Mouse (Mus musculus): ENCODE data around the gene Ccdc85b. TPM values are rescaled to one million over a fixed set of nuclear protein-coding genes. Genes with fewer than 3 reads are reported as not detected.
A peak's percentile ranks its signal among the peaks of the same experiment; 100 is the strongest.

Gene Ccdc85b
- polyA plus RNA-seq, 1 experiment: 3.3 TPM

DNA sequence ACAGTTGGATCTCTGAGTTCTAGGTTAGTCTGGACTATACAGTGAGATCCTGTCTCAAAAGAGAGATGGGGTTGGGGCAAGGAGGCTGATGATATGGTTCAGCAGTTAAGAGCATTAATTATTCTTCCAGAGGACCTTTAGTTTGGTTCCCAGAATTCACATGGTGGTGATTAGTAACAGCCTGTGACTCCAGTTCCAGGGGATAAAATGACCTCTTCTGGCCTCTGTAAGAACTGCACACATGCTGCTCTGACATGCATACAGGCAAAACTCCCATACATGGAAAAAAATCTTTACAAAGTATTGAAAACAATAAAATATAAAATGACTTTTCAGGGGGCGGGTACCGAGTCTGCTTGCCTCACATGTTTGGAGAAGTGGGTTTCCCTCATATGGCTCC, 29.6 kb downstream of the Ccdc85b start:
- no peak overlapping the region for H3K4me3 ChIP-seq (ENCODE audit: low read depth, low read length)
- H3K27me3 ChIP-seq (ENCODE audit: control insufficient read depth, insufficient read depth, low read length, poor library complexity, severe bottlenecking): no peaks in the 10 kb centered on the region
- no peaks in the 10 kb centered on the region for H3K4me1 ChIP-seq (ENCODE audit: control insufficient read depth, insufficient read depth, low read length)
- H3K9me3 ChIP-seq (replicated peaks; ENCODE audit: control insufficient read depth, insufficient read depth, low read length, poor library complexity, severe bottlenecking): no peaks in the 10 kb centered on the region
- no peaks in the 10 kb centered on the region for H3K36me3 ChIP-seq (ENCODE audit: control insufficient read depth, insufficient read depth, low read length, poor library complexity, severe bottlenecking)
- H3K9ac ChIP-seq (ENCODE audit: low read depth, poor library complexity, severe bottlenecking): no peak overlapping the region
- no peak overlapping the region for H3K27ac ChIP-seq (ENCODE audit: insufficient read depth, low read length)
- TF ChIP-seq EP300 (IDR thresholded peaks at IDR 0.05; ENCODE audit: insufficient read depth, low read depth, low read length) (no peak), POLR2A (IDR thresholded peaks at IDR 0.05; ENCODE audit: insufficient read depth, low read length) (no peak), CTCF (IDR thresholded peaks at IDR 0.05; ENCODE audit: low read depth, low read length) (no peak)

DNA sequence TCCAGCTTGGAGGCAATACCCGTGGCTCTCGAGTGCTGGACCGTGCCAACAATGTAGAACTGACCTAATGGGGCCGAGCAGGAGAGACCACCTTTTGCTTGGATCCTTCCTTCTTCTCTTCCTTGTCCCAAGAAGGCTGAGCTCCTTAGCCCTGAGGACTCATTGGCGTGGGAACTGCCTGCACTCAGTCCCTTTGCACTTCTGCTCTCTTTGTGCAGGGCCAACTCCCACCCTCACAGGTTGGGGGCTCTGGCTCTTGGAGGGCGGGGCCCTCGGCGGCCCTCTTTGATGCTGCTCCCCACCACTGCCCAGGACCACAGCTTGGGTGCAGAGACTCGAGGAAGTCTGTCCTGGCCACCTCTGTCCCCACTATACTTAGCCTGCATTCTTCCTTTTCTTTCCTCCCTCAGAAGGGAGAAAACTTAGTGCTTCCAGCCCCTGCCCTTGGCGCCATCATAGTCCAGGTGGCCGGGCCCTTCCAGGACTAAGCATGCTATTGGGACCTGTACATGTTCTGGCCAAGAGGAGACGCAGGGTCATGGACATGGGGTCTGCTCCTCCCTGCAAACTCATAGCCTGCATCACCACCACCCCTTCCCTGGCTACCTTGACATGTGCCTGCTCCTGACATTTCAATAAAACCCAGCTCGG, 30.9 kb downstream of the Ccdc85b start:
- Histone ChIP-seq H3K36me3 (ENCODE audit: control insufficient read depth, insufficient read depth, low read length, poor library complexity, severe bottlenecking) (no peaks in the 10 kb centered on the region), H3K9ac (ENCODE audit: low read depth, poor library complexity, severe bottlenecking) (no peak overlapping the region), H3K9me3 (replicated peaks; ENCODE audit: control insufficient read depth, insufficient read depth, low read length, poor library complexity, severe bottlenecking) (no peaks in the 10 kb centered on the region), H3K27ac (ENCODE audit: insufficient read depth, low read length) (no peak overlapping the region), H3K27me3 (ENCODE audit: control insufficient read depth, insufficient read depth, low read length, poor library complexity, severe bottlenecking) (no peaks in the 10 kb centered on the region), H3K4me3 (ENCODE audit: low read depth, low read length) (no peak overlapping the region), H3K4me1 (ENCODE audit: control insufficient read depth, insufficient read depth, low read length) (no peaks in the 10 kb centered on the region)
- TF ChIP-seq POLR2A (IDR thresholded peaks at IDR 0.05; ENCODE audit: insufficient read depth, low read length) (no peak), CTCF (IDR thresholded peaks at IDR 0.05; ENCODE audit: low read depth, low read length) (no peak), EP300 (IDR thresholded peaks at IDR 0.05; ENCODE audit: insufficient read depth, low read depth, low read length) (no peak)

GRCm38 (mm10) chr19:5425906-5426565, 31.7 kb downstream of the Ccdc85b start:
- Histone ChIP-seq H3K4me1 (ENCODE audit: control insufficient read depth, insufficient read depth, low read length) (no peaks in the 10 kb centered on the region), H3K27me3 (ENCODE audit: control insufficient read depth, insufficient read depth, low read length, poor library complexity, severe bottlenecking) (no peaks in the 10 kb centered on the region), H3K36me3 (ENCODE audit: control insufficient read depth, insufficient read depth, low read length, poor library complexity, severe bottlenecking) (no peaks in the 10 kb centered on the region), H3K4me3 (ENCODE audit: low read depth, low read length) (peak overlapping the region; percentile 99), H3K9ac (ENCODE audit: low read depth, poor library complexity, severe bottlenecking) (peak overlapping the region; percentile 97), H3K9me3 (replicated peaks; ENCODE audit: control insufficient read depth, insufficient read depth, low read length, poor library complexity, severe bottlenecking) (no peaks in the 10 kb centered on the region), H3K27ac (ENCODE audit: insufficient read depth, low read length) (0 out of 2 replicates have a peak overlapping the region, but pooled peaks have one; percentile 34)
- TF ChIP-seq POLR2A (IDR thresholded peaks at IDR 0.05; ENCODE audit: insufficient read depth, low read length) (no peak), EP300 (IDR thresholded peaks at IDR 0.05; ENCODE audit: insufficient read depth, low read depth, low read length) (no peak), CTCF (IDR thresholded peaks at IDR 0.05; ENCODE audit: low read depth, low read length) (no peak)

GRCm38 (mm10) chr19:5424782-5425741, 32.6 kb downstream of the Ccdc85b start, which contains the start of the genes Drap1 and AI837181:
Gene Drap1 (minus strand): TSS chr19:5424979.
Gene AI837181 (plus strand): TSS chr19:5425144.
- no peaks in the 10 kb centered on the region for H3K27me3 ChIP-seq (ENCODE audit: control insufficient read depth, insufficient read depth, low read length, poor library complexity, severe bottlenecking)
- H3K4me1 ChIP-seq (ENCODE audit: control insufficient read depth, insufficient read depth, low read length): no peaks in the 10 kb centered on the region
- peak within 1 kb of the TSS; percentile 97 for H3K9ac ChIP-seq (ENCODE audit: low read depth, poor library complexity, severe bottlenecking)
- H3K4me3 ChIP-seq (ENCODE audit: low read depth, low read length): peak within 1 kb of the TSS; percentile 99
- no peaks in the 10 kb centered on the region for H3K9me3 ChIP-seq (replicated peaks; ENCODE audit: control insufficient read depth, insufficient read depth, low read length, poor library complexity, severe bottlenecking)
- no peaks in the 10 kb centered on the region for H3K36me3 ChIP-seq (ENCODE audit: control insufficient read depth, insufficient read depth, low read length, poor library complexity, severe bottlenecking)
- H3K27ac ChIP-seq (ENCODE audit: insufficient read depth, low read length): peak within 1 kb of the TSS; percentile 34
- TF ChIP-seq CTCF (IDR thresholded peaks at IDR 0.05; ENCODE audit: low read depth, low read length) (no peak), POLR2A (IDR thresholded peaks at IDR 0.05; ENCODE audit: insufficient read depth, low read length) (no peak), EP300 (IDR thresholded peaks at IDR 0.05; ENCODE audit: insufficient read depth, low read depth, low read length) (no peak)

GRCm38 (mm10) chr19:5424092-5424781, 33.5 kb downstream of the Ccdc85b start:
- Histone ChIP-seq H3K9ac (ENCODE audit: low read depth, poor library complexity, severe bottlenecking) (peak overlapping the region; percentile 97), H3K4me3 (ENCODE audit: low read depth, low read length) (peak overlapping the region; percentile 98), H3K27ac (ENCODE audit: insufficient read depth, low read length) (no peak overlapping the region; the same call in 1 of the 2 replicates), H3K36me3 (ENCODE audit: control insufficient read depth, insufficient read depth, low read length, poor library complexity, severe bottlenecking) (no peaks in the 10 kb centered on the region), H3K27me3 (ENCODE audit: control insufficient read depth, insufficient read depth, low read length, poor library complexity, severe bottlenecking) (no peaks in the 10 kb centered on the region), H3K9me3 (replicated peaks; ENCODE audit: control insufficient read depth, insufficient read depth, low read length, poor library complexity, severe bottlenecking) (no peaks in the 10 kb centered on the region), H3K4me1 (ENCODE audit: control insufficient read depth, insufficient read depth, low read length) (no peaks in the 10 kb centered on the region)
- TF ChIP-seq POLR2A (IDR thresholded peaks at IDR 0.05; ENCODE audit: insufficient read depth, low read length): no peak
- no peak for TF ChIP-seq CTCF (IDR thresholded peaks at IDR 0.05; ENCODE audit: low read depth, low read length)

All from ES-Bruce4 (cell line).